Mouse (Mus musculus) liver, embryonic 16.5 days (tissue): ENCODE measurements around the gene Gm13290. TPM values are rescaled to one million over a fixed set of nuclear protein-coding genes. Genes with fewer than 3 reads are reported as not detected.
"Not testable (repeated sequence)": the region's sequence is repeated elsewhere in the genome, so short reads cannot be mapped to it uniquely, and the experiment has no call there.

Source experiments
- ATAC-seq: fragments of 200-750 bp; cut with Nextera tagmentation; 2 replicates; pipeline ENCODE4 v1.8.0; 2017; ENCODE audit warnings: low read depth, mild to moderate bottlenecking, moderate number of reproducible peaks, moderate library complexity
- H3K27ac ChIP-seq: fragments of 300-500 bp; sonication (generic); 2 replicates; pipeline ENCODE4 v1.5.1; 2014; ENCODE audit warnings: mild to moderate bottlenecking, low read length
- H3K27me3 ChIP-seq: fragments of 300-500 bp; sonication (generic); 2 replicates; pipeline ENCODE4 v1.6.1; 2014; ENCODE audit warnings: low read depth, low read length, mixed read lengths; ENCODE audit not compliant: control insufficient read depth, insufficient read depth
- H3K36me3 ChIP-seq: fragments of 300-500 bp; sonication (generic); 2 replicates; pipeline ENCODE4 v1.6.1; 2014; ENCODE audit warnings: mild to moderate bottlenecking; ENCODE audit not compliant: control insufficient read depth, insufficient read depth
- H3K4me1 ChIP-seq: fragments of 300-500 bp; sonication (generic); 2 replicates; pipeline ENCODE4 v1.6.1; 2014; ENCODE audit warnings: low read depth, low read length, mixed read lengths; ENCODE audit not compliant: control insufficient read depth
- H3K4me2 ChIP-seq: fragments of 300-500 bp; sonication (generic); 2 replicates; pipeline ENCODE4 v1.6.1; 2014; ENCODE audit warnings: low read depth, low read length, mixed read lengths
- H3K4me3 ChIP-seq: fragments of 300-500 bp; sonication (generic); 2 replicates; pipeline ENCODE4 v1.5.1; 2014; ENCODE audit warnings: low read depth, mild to moderate bottlenecking, low read length
- H3K9ac ChIP-seq: fragments of 300-500 bp; sonication (generic); 2 replicates; pipeline ENCODE4 v1.6.1; 2014; ENCODE audit warnings: low read depth, low read length
- H3K9me3 ChIP-seq: fragments of 300-500 bp; sonication (generic); replicated peaks from 2 replicates; pipeline ENCODE4 v1.6.1; 2016; ENCODE audit warnings: low read length; ENCODE audit not compliant: control insufficient read depth
- WGBS: fragments of 180-500 bp; shearing (Covaris S2); extraction: QIAGEN DNeasy Blood & Tissue Kit; methylation state at CpG from one replicate; pipeline ENCODE4 v1.1.7; 2014; ENCODE audit not compliant: insufficient replicate concordance; 5-methylcytosine and 5-hydroxymethylcytosine counted together
- polyA plus RNA-seq: library from polyadenylated mRNA; unstranded; fragments of >200 nt; fragmentation: Nextera tagmentation; extraction: Ambion mirVana; gene quantifications from 2 replicates; pipeline ENCODE4 v1.2.1, GENCODE M21; 2015

Gene Gm13290
- polyA plus RNA-seq, 1 experiment from 2014 or later = not detected

DNA sequence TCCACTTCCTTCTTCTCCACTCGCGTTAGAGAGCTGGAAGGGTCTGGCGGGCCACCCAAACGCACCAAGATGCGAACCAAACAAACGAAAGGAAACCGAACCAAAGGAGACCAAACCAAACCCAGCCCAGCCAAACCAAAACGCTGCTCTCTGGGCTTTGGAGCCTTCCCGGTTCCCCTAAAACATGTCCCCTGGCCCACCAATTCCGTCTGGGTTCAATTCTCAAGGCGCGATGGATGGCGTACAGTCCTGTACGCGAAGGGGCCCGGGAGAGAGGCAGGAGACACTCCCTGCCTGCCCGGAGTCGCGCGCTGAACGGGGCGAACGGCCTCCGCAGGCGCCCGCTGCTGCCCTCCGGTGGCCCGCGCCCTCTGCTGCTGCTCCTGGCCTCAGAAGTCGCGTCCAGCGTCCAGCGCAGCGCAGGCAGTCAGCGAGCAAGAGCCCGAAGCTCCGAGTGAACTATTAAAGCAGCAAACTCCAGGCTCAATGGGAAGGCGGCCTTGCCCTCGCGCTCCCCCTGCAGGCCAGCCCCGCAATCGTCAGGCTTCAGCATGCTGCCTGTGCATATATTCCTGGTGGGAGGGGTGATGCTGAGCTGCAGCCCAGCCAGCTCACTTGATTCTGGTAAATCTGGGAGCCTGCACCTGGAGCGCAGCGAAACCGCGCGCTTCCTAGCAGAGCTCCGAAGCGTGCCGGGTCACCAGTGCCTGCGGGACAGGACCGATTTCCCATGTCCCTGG lies 20.5 kb downstream of the Gm13290 start, which contains the start of gene Gm13275:
Gene Gm13275 (plus strand): TSS at position 552 of the 740 bp plus-strand sequence.
- not testable (repeated sequence) for H3K4me3 ChIP-seq, H3K27ac ChIP-seq, H3K4me2 ChIP-seq, ATAC-seq, H3K27me3 ChIP-seq, H3K36me3 ChIP-seq, H3K9me3 ChIP-seq, H3K4me1 ChIP-seq, H3K9ac ChIP-seq
- WGBS = 0% methylated on average over 9 of the region's 52 CpGs

DNA sequence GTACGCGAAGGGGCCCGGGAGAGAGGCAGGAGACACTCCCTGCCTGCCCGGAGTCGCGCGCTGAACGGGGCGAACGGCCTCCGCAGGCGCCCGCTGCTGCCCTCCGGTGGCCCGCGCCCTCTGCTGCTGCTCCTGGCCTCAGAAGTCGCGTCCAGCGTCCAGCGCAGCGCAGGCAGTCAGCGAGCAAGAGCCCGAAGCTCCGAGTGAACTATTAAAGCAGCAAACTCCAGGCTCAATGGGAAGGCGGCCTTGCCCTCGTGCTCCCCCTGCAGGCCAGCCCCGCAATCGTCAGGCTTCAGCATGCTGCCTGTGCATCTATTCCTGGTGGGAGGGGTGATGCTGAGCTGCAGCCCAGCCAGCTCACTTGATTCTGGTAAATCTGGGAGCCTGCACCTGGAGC lies 23.5 kb downstream of the Gm13290 start, which contains the start of gene Gm13279:
Gene Gm13279 (plus strand): TSS at position 301 of the 400 bp plus-strand sequence.
- not testable (repeated sequence) for H3K4me2 ChIP-seq, H3K9ac ChIP-seq, H3K36me3 ChIP-seq, H3K27me3 ChIP-seq, H3K27ac ChIP-seq, ATAC-seq, H3K4me1 ChIP-seq, H3K4me3 ChIP-seq, H3K9me3 ChIP-seq
- WGBS = no CpG with 5 or more reads among the region's 28 CpGs

DNA sequence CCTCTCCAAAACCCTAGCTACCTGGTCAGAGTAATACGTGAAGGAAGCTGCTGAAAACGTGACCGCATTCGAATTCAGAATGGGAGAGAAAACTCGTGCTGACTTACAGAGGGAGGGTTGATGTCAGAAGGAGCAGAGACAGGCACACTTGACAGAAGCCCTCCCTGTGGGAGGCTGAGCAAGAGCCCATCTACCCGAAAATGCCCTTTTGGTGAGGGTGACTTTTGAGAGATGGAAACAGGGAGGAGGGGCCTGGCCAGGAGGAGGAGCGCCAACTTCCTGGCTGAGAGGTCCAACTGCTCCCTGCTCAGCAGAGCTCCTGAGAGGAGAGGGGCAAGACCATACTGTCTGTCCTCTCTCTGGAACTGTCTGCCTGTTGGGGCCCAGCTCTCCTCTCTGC lies 25.7 kb downstream of the Gm13290 start, which contains the start of gene Gm13285:
Gene Gm13285 (plus strand): TSS at position 301 of the 400 bp plus-strand sequence.
- H3K4me3 ChIP-seq, ATAC-seq, H3K27me3 ChIP-seq, H3K4me2 ChIP-seq, H3K36me3 ChIP-seq, H3K4me1 ChIP-seq, H3K9ac ChIP-seq, H3K27ac ChIP-seq, H3K9me3 ChIP-seq: not testable (repeated sequence)
- 20% methylated on average over 1 of the region's 7 CpGs for WGBS

DNA sequence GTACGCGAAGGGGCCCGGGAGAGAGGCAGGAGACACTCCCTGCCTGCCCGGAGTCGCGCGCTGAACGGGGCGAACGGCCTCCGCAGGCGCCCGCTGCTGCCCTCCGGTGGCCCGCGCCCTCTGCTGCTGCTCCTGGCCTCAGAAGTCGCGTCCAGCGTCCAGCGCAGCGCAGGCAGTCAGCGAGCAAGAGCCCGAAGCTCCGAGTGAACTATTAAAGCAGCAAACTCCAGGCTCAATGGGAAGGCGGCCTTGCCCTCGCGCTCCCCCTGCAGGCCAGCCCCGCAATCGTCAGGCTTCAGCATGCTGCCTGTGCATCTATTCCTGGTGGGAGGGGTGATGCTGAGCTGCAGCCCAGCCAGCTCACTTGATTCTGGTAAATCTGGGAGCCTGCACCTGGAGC lies 29.3 kb downstream of the Gm13290 start, which contains the start of gene Gm13287:
Gene Gm13287 (plus strand): TSS at position 301 of the 400 bp plus-strand sequence.
- peak within 1 kb of the TSS; percentile 27; the same call in 1 of the 2 replicates for H3K4me2 ChIP-seq
- ATAC-seq = not testable (repeated sequence)

DNA sequence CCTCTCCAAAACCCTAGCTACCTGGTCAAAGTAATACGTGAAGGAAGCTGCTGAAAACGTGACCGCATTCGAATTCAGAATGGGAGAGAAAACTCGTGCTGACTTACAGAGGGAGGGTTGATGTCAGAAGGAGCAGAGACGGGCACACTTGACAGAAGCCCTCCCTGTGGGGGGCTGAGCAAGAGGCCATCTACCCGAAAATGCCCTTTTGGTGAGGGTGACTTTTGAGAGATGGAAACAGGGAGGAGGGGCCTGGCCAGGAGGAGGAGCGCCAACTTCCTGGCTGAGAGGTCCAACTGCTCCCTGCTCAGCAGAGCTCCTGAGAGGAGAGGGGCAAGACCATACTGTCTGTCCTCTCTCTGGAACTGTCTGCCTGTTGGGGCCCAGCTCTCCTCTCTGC lies 31.6 kb downstream of the Gm13290 start, which contains the start of gene Gm13288:
Gene Gm13288 (plus strand): TSS at position 301 of the 400 bp plus-strand sequence.
- not testable (repeated sequence) for H3K36me3 ChIP-seq, H3K4me3 ChIP-seq, ATAC-seq, H3K27ac ChIP-seq, H3K9me3 ChIP-seq, H3K4me2 ChIP-seq, H3K4me1 ChIP-seq, H3K9ac ChIP-seq, H3K27me3 ChIP-seq
- WGBS = no CpG with 5 or more reads among the region's 8 CpGs

More for the DNA sequence above, 29.3 kb downstream of the Gm13290 start, which contains the start of gene Gm13287:
- H3K9me3 ChIP-seq, H3K27ac ChIP-seq, H3K4me1 ChIP-seq, H3K27me3 ChIP-seq, H3K36me3 ChIP-seq, H3K4me3 ChIP-seq, H3K9ac ChIP-seq: not testable (repeated sequence)
- no CpG with 5 or more reads among the region's 29 CpGs for WGBS

DNA sequence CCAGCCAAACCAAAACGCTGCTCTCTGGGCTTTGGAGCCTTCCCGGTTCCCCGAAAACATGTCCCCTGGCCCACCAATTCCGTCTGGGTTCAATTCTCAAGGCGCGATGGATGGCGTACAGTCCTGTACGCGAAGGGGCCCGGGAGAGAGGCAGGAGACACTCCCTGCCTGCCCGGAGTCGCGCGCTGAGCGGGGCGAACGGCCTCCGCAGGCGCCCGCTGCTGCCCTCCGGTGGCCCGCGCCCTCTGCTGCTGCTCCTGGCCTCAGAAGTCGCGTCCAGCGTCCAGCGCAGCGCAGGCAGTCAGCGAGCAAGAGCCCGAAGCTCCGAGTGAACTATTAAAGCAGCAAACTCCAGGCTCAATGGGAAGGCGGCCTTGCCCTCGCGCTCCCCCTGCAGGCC lies 32.1 kb downstream of the Gm13290 start:
- not testable (repeated sequence) for H3K9me3 ChIP-seq, H3K4me3 ChIP-seq, ATAC-seq, H3K27ac ChIP-seq, H3K27me3 ChIP-seq, H3K4me1 ChIP-seq, H3K9ac ChIP-seq, H3K36me3 ChIP-seq, H3K4me2 ChIP-seq
- 0% methylated on average over 8 of the region's 34 CpGs for WGBS

DNA sequence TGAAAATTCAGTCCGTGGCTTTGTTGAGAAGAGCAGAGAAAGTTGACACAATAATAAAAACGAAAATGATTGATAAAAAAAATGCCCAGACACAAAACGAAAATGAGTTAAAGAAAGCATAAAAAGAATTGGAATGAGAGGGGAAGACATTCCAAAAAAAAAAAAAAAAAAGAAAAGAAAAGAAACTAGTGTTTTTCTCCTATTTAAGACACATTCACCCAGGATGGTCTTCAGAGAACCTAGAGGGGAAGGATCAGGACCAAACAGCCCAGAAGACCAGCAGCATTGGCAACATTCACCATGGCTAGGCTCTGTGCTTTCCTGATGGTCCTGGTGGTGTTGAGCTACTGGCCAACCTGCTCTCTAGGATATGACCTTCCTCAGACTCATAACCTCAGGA lies 42.3 kb downstream of the Gm13290 start, which contains the start of gene Ifna7:
Gene Ifna7 (plus strand): TSS at position 301 of the 400 bp plus-strand sequence.
- Histone ChIP-seq H3K4me1 (no peaks in the 10 kb centered on the region), H3K27ac (no peak within 1 kb of the TSS), H3K27me3 (no peaks in the 10 kb centered on the region), H3K4me2 (no peak within 1 kb of the TSS), H3K36me3 (no peaks in the 10 kb centered on the region), H3K4me3 (no peak within 1 kb of the TSS), H3K9me3 (no peaks in the 10 kb centered on the region), H3K9ac (no peak within 1 kb of the TSS)
- ATAC-seq = no peak
- WGBS = 30% methylated on average over 3 of the region's 3 CpGs

DNA sequence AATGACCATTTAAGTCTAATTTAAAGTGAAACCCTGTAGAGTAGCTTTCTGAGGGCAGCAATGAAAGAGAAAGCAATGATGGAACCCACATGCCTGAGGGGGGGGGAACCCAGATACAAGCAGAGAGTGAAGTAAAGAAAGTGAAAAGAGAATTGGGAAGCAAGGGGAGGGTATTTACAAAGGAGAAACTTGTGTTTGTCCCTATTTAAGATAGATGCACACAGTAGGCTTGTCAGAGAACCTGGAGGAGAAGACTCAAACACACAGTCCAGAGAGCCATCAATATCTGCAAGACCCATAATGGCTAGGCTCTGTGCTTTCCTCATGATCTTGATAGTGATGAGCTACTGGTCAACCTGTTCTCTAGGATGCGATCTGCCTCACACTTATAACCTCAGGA lies 46.0 kb downstream of the Gm13290 start, which contains the start of gene Ifna11:
Gene Ifna11 (plus strand): TSS at position 301 of the 400 bp plus-strand sequence.
- no peaks in the 10 kb centered on the region for H3K36me3 ChIP-seq
- H3K27me3 ChIP-seq = no peaks in the 10 kb centered on the region
- no peak within 1 kb of the TSS for H3K4me2 ChIP-seq
- no peak within 1 kb of the TSS for H3K27ac ChIP-seq
- no peak within 1 kb of the TSS for H3K9ac ChIP-seq
- no peaks in the 10 kb centered on the region for H3K4me1 ChIP-seq
- H3K4me3 ChIP-seq = no peak within 1 kb of the TSS
- 68% methylated on average over 1 of the region's 1 CpGs for whole genome bisulfite sequencing
- H3K9me3 ChIP-seq = no peaks in the 10 kb centered on the region
- ATAC-seq = no peak

DNA sequence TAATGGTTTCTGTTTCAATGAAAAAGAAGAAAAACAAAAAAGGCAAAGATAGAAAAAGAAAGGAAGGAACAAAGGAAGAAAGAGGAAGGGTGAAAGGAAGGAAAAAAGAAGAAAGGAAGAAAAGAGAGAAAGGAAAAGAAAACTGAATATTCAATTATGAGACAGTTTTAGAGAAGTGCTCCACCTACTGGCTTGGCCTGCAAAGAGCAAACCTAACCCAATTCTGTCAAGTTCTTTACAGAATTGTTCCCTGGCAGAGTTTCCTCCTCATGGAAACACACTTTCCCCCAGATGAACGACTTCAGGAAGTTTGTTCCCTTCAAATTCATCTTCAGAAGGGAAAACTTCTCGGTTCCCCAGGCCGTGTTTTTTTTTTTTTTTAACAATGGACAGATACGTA lies 49.4 kb downstream of the Gm13290 start:
- 21% methylated on average over 4 of the region's 4 CpGs for WGBS
- Histone ChIP-seq H3K4me1 (no peaks in the 10 kb centered on the region), H3K9me3 (no peaks in the 10 kb centered on the region), H3K4me3 (no peak overlapping the region), H3K27me3 (no peaks in the 10 kb centered on the region), H3K4me2 (no peak overlapping the region), H3K36me3 (no peaks in the 10 kb centered on the region), H3K9ac (no peak overlapping the region), H3K27ac (no peak overlapping the region)
- ATAC-seq = no peak
